Mouse (Mus musculus) megakaryocyte, embryonic 14.5 days (primary cell): ENCODE measurements around the gene Ykt6. TPM values are rescaled to one million over a fixed set of nuclear protein-coding genes. Genes with fewer than 3 reads are reported as not detected.

Source experiments
- H3K27me3 ChIP-seq: replicated peaks from 2 replicates; pipeline ENCODE3; 2012; ENCODE audit warnings: inconsistent platforms
- H3K36me3 ChIP-seq: replicated peaks from 2 replicates; pipeline ENCODE3; 2012; ENCODE audit warnings: low read length, inconsistent platforms, mixed read lengths
- H3K4me1 ChIP-seq: 2 replicates; pipeline ENCODE4 v1.6.1; 2012; ENCODE audit warnings: inconsistent platforms
- H3K4me3 ChIP-seq: replicated peaks from 2 replicates; pipeline ENCODE3; 2012; ENCODE audit warnings: moderate library complexity, mild to moderate bottlenecking, inconsistent platforms
- H3K9me3 ChIP-seq: 2 replicates; pipeline ENCODE4 v1.6.1; 2012; ENCODE audit warnings: inconsistent platforms
- FLI1 ChIP-seq: IDR thresholded peaks from 2 replicates; pipeline ENCODE4 v1.6.1; 2012; ENCODE audit warnings: low read length, inconsistent platforms, mixed read lengths
- GATA1 ChIP-seq: IDR thresholded peaks from 3 replicates; pipeline ENCODE4 v1.6.1; 2012; ENCODE audit warnings: mixed read lengths, low read length, inconsistent platforms, borderline replicate concordance
- polyA plus RNA-seq: library from polyadenylated mRNA; stranded (reverse); fragments of >175 nt; gene quantifications from 2 replicates; pipeline ENCODE4 v1.2.3, GENCODE M21; 2012; ENCODE audit warnings: low replicate concordance; ENCODE audit not compliant: insufficient read depth

The Ykt6 gene
- polyA plus RNA-seq, 1 experiment: 8.8 TPM

DNA sequence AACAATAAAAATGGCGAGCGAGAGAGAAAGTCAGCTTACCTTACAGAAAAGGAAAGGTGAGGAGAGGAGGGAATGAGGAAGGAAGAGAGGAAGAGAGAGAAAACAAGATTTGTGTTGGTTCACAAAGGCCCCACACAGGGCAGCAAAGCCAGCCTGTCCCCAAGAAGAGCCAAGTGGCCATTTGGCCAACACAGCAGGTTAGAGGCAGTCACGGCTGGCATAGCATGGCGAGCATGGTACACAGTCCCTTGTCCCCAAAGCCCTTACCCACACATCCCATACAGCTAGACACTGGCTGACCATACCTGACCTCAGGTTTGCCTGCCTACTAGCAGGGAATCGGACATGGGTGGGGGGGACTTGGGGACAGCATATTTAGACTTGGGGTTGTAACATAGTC, 28.1 kb downstream of the Ykt6 start:
- Histone ChIP-seq H3K4me1 (peaks cover 8% of the 10 kb centered on the region; the same call in 1 of the 2 replicates), H3K27me3 (peaks cover 70% of the 10 kb centered on the region), H3K36me3 (no peaks in the 10 kb centered on the region), H3K4me3 (no peak overlapping the region), H3K9me3 (peaks cover 3% of the 10 kb centered on the region; the same call in 1 of the 2 replicates)
- TF ChIP-seq FLI1 (no peak), GATA1 (no peak)

- H3K4me3 ChIP-seq: no peak overlapping the region
- peaks cover 9% of the 10 kb centered on the region; the same call in 1 of the 2 replicates for H3K4me1 ChIP-seq
- H3K27me3 ChIP-seq: peaks cover 74% of the 10 kb centered on the region
- no peaks in the 10 kb centered on the region for H3K36me3 ChIP-seq
- peaks cover 3% of the 10 kb centered on the region; the same call in 1 of the 2 replicates for H3K9me3 ChIP-seq
- no peak for TF ChIP-seq FLI1
- TF ChIP-seq GATA1: no peak
Observed at GRCm38 (mm10) chr11:5988126-5988525, 32.6 kb downstream of the Ykt6 start.

GRCm38 (mm10) chr11:5989954-5990593, 34.6 kb downstream of the Ykt6 start:
- H3K9me3 ChIP-seq: peaks cover 2% of the 10 kb centered on the region; the same call in 1 of the 2 replicates
- peaks cover 77% of the 10 kb centered on the region for H3K27me3 ChIP-seq
- TF ChIP-seq FLI1 (no peak), GATA1 (no peak)

GRCm38 (mm10) chr11:5990910-5991309, 35.4 kb downstream of the Ykt6 start:
- H3K4me3 ChIP-seq: no peak overlapping the region
- H3K27me3 ChIP-seq: peaks cover 78% of the 10 kb centered on the region
- no peaks in the 10 kb centered on the region for H3K36me3 ChIP-seq
- peaks cover 9% of the 10 kb centered on the region; the same call in 1 of the 2 replicates for H3K4me1 ChIP-seq
- no peaks in the 10 kb centered on the region for H3K9me3 ChIP-seq
- TF ChIP-seq FLI1: no peak
- no peak for TF ChIP-seq GATA1

More at GRCm38 (mm10) chr11:5989954-5990593, 34.6 kb downstream of the Ykt6 start:
- Histone ChIP-seq H3K4me1 (peaks cover 9% of the 10 kb centered on the region; the same call in 1 of the 2 replicates), H3K36me3 (no peaks in the 10 kb centered on the region), H3K4me3 (no peak overlapping the region)

DNA sequence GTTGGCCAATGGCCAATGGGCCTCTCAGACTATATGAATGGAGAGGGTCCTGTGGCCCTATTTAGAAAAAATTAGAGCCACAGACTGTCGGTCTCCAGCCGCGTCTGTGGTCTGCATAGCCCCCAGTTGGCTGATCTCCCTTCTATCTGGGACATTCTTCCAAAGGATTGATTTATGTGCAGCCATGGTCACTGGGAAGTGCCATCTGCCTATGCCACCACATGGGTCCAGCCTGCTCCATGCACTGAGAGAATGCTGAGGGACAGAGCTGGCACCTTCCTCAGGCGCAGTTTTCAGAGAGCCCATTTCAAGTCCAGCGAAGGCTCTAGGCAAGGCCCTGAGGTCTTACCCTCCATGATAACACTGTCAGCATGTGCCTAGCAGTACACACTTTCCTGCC, 38.7 kb downstream of the Ykt6 start:
- H3K27me3 ChIP-seq: peaks cover 52% of the 10 kb centered on the region
- no peaks in the 10 kb centered on the region for H3K36me3 ChIP-seq
- H3K4me3 ChIP-seq: no peak overlapping the region
- H3K9me3 ChIP-seq: no peaks in the 10 kb centered on the region
- TF ChIP-seq GATA1: no peak
- no peak for TF ChIP-seq FLI1
- H3K4me1 ChIP-seq: peaks cover 21% of the 10 kb centered on the region; the same call in 1 of the 2 replicates

DNA sequence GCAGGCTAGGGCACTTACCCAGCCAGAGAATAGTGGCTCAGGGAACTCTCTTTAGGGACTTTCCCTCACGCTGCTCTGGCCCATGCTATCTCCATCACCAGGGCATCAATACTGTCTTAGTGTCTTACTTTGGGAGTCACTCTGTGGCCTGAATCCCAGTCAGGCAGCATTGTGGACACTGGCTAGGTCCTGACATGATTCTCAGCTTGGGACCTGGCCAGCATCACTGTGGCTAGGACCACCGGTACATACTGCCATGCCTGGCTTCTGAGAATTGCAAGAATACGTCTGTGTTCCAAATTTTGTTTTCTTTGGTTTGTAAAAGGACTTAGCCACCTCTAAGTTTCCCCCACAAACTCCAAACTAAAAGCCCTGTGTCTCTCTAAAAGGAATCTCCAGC, 39.4 kb downstream of the Ykt6 start:
- no peaks in the 10 kb centered on the region for H3K36me3 ChIP-seq
- no peak overlapping the region for H3K4me3 ChIP-seq
- H3K9me3 ChIP-seq: no peaks in the 10 kb centered on the region

GRCm38 (mm10) chr11:5995989-5996388, 40.5 kb downstream of the Ykt6 start:
- Histone ChIP-seq H3K27me3 (peaks cover 43% of the 10 kb centered on the region), H3K4me3 (no peak overlapping the region), H3K9me3 (no peaks in the 10 kb centered on the region), H3K4me1 (peaks cover 38% of the 10 kb centered on the region), H3K36me3 (no peaks in the 10 kb centered on the region)
- TF ChIP-seq FLI1 (no peak), GATA1 (no peak)

More for the DNA sequence above, 39.4 kb downstream of the Ykt6 start:
- Histone ChIP-seq H3K27me3 (peaks cover 46% of the 10 kb centered on the region), H3K4me1 (peaks cover 28% of the 10 kb centered on the region)
- TF ChIP-seq FLI1: no peak
- no peak for TF ChIP-seq GATA1

GRCm38 (mm10) chr11:5998472-5998871, 43.0 kb downstream of the Ykt6 start:
- no peaks in the 10 kb centered on the region for H3K36me3 ChIP-seq
- H3K4me3 ChIP-seq: peak overlapping the region; percentile 29
- peaks cover 35% of the 10 kb centered on the region for H3K4me1 ChIP-seq
- H3K27me3 ChIP-seq: peaks cover 37% of the 10 kb centered on the region
- no peaks in the 10 kb centered on the region for H3K9me3 ChIP-seq
- TF ChIP-seq FLI1 (no peak), GATA1 (no peak)

DNA sequence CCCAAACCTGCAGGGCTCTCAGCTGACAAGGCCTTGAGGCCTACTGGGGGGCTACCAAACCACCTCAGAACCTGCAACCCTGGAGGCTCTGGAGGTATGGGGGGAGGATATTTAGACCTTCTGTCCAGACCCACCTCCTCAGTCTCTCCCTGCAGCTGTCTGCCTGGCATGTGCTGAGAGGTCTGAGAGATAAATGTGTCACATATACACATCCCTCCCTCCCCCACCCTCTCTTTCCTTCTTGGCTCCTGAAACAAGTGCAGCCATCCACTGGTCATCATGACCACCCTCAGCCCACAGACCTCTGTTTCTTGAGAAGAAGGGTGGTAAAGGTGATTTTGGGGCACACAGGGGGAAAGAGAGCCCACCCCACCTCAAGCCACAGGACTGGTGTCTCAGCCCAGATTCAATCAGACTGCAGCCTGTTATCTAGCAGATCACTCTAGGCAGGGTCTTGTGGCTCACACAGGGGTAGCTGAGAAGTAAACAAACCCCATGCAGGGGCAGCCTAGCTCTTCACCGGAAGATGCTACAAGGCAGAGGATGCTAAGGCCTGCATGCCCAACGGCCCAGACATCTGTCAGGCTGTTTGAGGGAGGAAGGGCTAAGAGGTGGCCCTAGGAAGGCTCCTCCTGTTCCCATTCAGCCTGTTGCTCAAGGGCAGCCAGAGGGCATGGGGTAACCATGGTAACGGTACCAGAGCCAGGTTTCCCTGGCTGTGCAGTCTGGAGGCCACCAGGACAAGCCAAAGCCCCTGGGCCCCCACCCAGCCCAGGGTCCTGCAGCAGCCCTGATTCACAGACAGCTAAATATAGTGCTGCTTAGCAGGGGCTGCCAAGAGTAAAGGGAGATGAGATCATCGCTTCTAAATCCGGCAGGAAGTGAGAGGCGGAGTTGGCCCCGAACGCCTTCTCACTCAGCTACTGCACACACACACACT, 44.6 kb downstream of the Ykt6 start:
- H3K36me3 ChIP-seq: no peaks in the 10 kb centered on the region
- H3K4me1 ChIP-seq: peaks cover 35% of the 10 kb centered on the region
- no peak for TF ChIP-seq FLI1
- TF ChIP-seq GATA1: no peak
- H3K4me3 ChIP-seq: peak overlapping the region; percentile 70
- H3K27me3 ChIP-seq: peaks cover 32% of the 10 kb centered on the region
- H3K9me3 ChIP-seq: no peaks in the 10 kb centered on the region
